Mouse (Mus musculus) C2C12 (cell line): ENCODE measurements at regions not wholly inside any gene's neighbourhood (a gene's known extent, or its start where the extent isn't known, plus 50 kb on each side); places are given as distances from the start of the nearest gene placed in this dataset.

Source experiments
- H3K27me3 ChIP-seq: one replicate; pipeline ENCODE4 v1.6.1; 2011; ENCODE audit not compliant: control insufficient read depth, insufficient read depth, insufficient read length
- H3K36me3 ChIP-seq: one replicate; pipeline ENCODE4 v1.6.1; 2011; ENCODE audit not compliant: control insufficient read depth, insufficient read depth
- H3K4me3 ChIP-seq: one replicate; pipeline ENCODE4 v1.5.1; 2011; ENCODE audit warnings: mild to moderate bottlenecking, control low read depth; ENCODE audit not compliant: poor library complexity, insufficient read depth, severe bottlenecking
- H3K79me2 ChIP-seq: one replicate; pipeline ENCODE4 v1.6.1; 2011; ENCODE audit not compliant: control insufficient read depth, insufficient read depth
- H3K79me3 ChIP-seq: one replicate; pipeline ENCODE4 v1.6.1; 2011; ENCODE audit warnings: low read depth, control low read depth
- H3ac ChIP-seq: one replicate; pipeline ENCODE3; 2011; ENCODE audit warnings: low read depth; ENCODE audit not compliant: control insufficient read depth, insufficient read length
- CEBPB ChIP-seq: IDR thresholded peaks from one replicate; pipeline ENCODE4 v1.6.1; 2011; ENCODE audit warnings: low read depth, mild to moderate bottlenecking, control low read depth, moderate library complexity
- CTCF ChIP-seq: IDR thresholded peaks from one replicate; pipeline ENCODE4 v1.5.1; 2011; ENCODE audit not compliant: control insufficient read depth, insufficient read depth, insufficient read length
- FOSL1 ChIP-seq: IDR thresholded peaks from one replicate; pipeline ENCODE4 v1.8.0; 2011; ENCODE audit warnings: mild to moderate bottlenecking, low read length; ENCODE audit not compliant: poor library complexity, insufficient read depth, severe bottlenecking
- MAX ChIP-seq: IDR thresholded peaks from one replicate; pipeline ENCODE4 v1.6.1; 2011; ENCODE audit warnings: mild to moderate bottlenecking, control low read depth
- MYOD1 ChIP-seq: IDR thresholded peaks from one replicate; pipeline ENCODE4 v1.6.1; 2011; ENCODE audit warnings: low read depth; ENCODE audit not compliant: control insufficient read depth, insufficient read length
- MYOG ChIP-seq: IDR thresholded peaks from one replicate; pipeline ENCODE4 v1.6.1; 2011; ENCODE audit not compliant: control insufficient read depth, insufficient read length; ENCODE audit errors: extremely low read depth
- USF1 ChIP-seq: IDR thresholded peaks from one replicate; pipeline ENCODE4 v1.6.1; 2011; ENCODE audit warnings: low read depth, mild to moderate bottlenecking, control low read depth, moderate library complexity

DNA sequence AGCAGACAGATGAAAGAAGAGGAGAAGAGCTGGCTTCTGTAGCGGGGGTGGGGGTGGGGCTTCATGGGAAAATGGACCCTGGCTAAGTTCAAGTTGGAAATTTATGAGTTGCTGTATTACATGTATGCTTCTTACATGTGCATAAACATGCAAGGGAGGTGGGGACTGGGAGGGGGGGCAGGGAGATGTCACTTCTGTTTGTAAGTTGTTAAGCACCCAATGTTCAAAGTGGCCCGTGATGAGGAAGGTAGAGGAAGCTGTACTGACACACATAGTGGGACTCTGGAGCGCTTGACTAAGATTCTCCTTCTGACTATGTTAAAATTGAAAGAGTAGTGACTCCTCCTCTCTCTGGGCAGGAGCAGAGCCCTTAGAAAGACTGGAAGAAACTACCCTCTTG lies 75.0 kb downstream of the Dad1 start:
- no peak overlapping the region for H3ac ChIP-seq
- H3K79me3 ChIP-seq = no peaks in the 10 kb centered on the region
- TF ChIP-seq FOSL1 = no peak
- no peak for TF ChIP-seq USF1
- no peak for TF ChIP-seq MAX
- no peak for TF ChIP-seq MYOG
- no peak for TF ChIP-seq CTCF
- no peak for TF ChIP-seq CEBPB
- no peak for TF ChIP-seq MYOD1
- no peaks in the 10 kb centered on the region for H3K79me2 ChIP-seq
- no peaks in the 10 kb centered on the region for H3K27me3 ChIP-seq
- H3K36me3 ChIP-seq = no peaks in the 10 kb centered on the region
- no peak overlapping the region for H3K4me3 ChIP-seq

DNA sequence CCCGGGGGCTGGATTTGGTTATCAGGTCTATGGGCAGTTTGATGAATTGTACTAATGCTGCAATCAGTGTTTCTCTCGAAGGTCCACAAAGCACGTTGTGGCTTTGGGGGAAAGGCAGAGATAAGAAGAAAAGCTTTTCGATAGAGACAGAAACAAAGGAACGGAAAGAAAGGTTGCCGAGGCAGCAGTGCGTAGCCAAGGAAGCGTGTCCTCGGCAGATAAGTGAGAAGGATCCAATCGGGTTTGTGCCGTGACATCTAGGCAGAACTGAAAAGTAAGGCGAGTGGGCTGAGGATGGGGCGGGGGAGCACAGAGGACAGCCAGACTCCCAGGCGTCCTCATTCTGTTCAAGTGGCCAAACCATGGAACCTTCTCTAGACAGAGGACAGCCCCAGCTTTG lies 77.4 kb downstream of the Dad1 start:
- Histone ChIP-seq H3K4me3 (no peak overlapping the region), H3K79me2 (no peaks in the 10 kb centered on the region), H3K27me3 (no peaks in the 10 kb centered on the region), H3K36me3 (no peaks in the 10 kb centered on the region), H3ac (no peak overlapping the region), H3K79me3 (no peaks in the 10 kb centered on the region)
- no peak for TF ChIP-seq MYOD1

DNA sequence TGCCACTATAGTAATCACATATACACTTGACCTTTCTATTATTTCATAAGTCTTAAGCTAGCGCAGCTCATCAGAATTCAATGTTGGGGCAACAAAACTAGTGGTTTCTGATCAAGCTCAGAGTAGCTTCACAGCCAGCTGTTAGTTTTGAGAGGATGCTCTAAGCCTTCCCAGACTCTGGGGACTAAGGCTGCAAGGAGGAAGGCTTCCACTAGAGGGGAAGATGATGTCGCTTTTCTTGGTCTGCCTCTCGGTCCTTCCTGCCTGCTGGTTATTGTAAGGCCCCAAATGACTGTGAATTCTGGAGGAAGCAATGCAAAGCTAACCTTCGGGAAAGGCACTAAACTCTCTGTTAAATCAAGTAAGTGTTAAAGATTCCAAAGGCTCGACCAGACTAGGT lies 78.4 kb downstream of the Dad1 start:
- Histone ChIP-seq H3K4me3 (no peak overlapping the region), H3K79me3 (no peaks in the 10 kb centered on the region), H3K36me3 (no peaks in the 10 kb centered on the region), H3K27me3 (no peaks in the 10 kb centered on the region), H3K79me2 (no peaks in the 10 kb centered on the region), H3ac (no peak overlapping the region)
- TF ChIP-seq FOSL1 (no peak), CEBPB (no peak), MYOD1 (no peak), MAX (no peak), USF1 (no peak), CTCF (no peak), MYOG (no peak)

DNA sequence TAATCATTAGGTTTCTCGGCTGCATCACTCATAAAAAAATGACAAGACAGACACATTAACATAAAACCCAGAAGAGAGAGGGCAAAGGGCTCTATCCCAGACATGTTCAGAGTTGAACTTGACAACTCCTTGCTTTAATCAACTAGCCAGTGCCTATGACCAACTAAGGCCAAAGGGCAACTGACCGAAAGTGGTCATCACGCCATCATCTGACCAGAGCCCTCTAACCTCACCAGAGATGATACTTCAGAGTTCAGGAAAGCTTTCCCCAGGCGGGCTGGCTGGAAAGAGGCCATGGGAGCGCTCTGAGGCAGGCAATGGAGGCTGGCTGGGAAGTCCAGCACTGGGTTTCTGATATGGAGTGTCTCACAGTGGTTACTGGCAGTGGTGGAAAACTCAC lies 80.6 kb downstream of the Dad1 start:
- H3K79me3 ChIP-seq = no peaks in the 10 kb centered on the region

DNA sequence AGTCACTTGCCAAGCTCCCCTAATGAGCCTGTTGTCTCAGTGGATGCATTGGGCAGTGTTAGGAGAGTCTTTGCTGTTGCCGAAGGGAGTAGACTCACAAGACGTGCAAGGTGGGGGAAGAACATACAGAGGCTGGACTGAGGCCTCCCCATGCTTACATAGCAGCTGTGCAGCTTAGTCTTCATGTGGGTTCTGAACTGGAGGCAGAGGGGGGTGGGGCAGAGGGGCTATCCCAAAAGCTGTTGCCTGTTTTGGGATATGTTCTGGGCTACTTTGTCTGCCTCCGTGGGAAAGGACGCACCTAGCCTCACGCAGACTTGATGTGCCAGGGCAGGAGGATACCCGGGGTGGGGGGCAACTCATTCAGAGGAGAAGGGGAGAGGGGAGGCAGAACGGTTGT lies 84.7 kb downstream of the Dad1 start:
- H3K4me3 ChIP-seq = no peak overlapping the region
- TF ChIP-seq USF1 (no peak), MAX (no peak), CEBPB (no peak), MYOD1 (no peak), CTCF (no peak), MYOG (no peak), FOSL1 (no peak)
- H3ac ChIP-seq = no peak overlapping the region
- no peaks in the 10 kb centered on the region for H3K79me2 ChIP-seq
- H3K27me3 ChIP-seq = no peaks in the 10 kb centered on the region
- no peaks in the 10 kb centered on the region for H3K79me3 ChIP-seq
- H3K36me3 ChIP-seq = no peaks in the 10 kb centered on the region

More for the DNA sequence above, 80.6 kb downstream of the Dad1 start:
- TF ChIP-seq MYOG = no peak
- no peak for TF ChIP-seq FOSL1
- TF ChIP-seq USF1 = no peak
- TF ChIP-seq MAX = no peak
- no peak for TF ChIP-seq CEBPB
- TF ChIP-seq MYOD1 = no peak
- TF ChIP-seq CTCF = no peak
- no peaks in the 10 kb centered on the region for H3K79me2 ChIP-seq
- no peaks in the 10 kb centered on the region for H3K36me3 ChIP-seq
- no peak overlapping the region for H3ac ChIP-seq
- H3K27me3 ChIP-seq = no peaks in the 10 kb centered on the region
- H3K4me3 ChIP-seq = no peak overlapping the region

DNA sequence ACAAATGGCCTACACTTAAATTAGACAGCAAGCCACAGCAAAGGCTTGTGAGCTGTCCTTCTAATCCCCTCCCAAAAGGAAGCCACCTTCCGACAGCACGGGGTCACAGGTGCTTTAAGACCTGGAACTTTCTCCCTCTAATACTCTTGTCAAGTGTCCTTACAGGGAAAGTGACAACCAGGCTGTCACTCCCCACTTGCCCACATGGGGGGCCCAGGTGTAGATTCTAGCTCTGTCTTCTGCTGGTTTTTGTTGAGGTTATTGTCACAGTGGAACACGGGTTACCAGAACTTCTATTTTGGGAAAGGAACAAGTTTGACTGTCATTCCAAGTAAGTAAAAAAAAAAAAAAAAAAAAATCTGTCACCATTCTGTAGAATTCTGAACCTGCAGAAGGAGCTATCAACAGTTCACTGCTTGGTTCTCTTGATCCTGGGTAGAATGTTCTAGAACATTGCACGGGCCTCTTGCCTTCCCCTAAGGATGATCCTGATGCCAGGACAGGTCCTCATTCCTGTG lies 85.4 kb downstream of the Dad1 start:
- no peak overlapping the region for H3ac ChIP-seq
- TF ChIP-seq MYOG (no peak), MYOD1 (no peak), CEBPB (no peak), USF1 (no peak), FOSL1 (no peak), CTCF (no peak), MAX (no peak)
- no peaks in the 10 kb centered on the region for H3K79me3 ChIP-seq
- H3K36me3 ChIP-seq = no peaks in the 10 kb centered on the region
- H3K4me3 ChIP-seq = no peak overlapping the region
- H3K79me2 ChIP-seq = no peaks in the 10 kb centered on the region
- no peaks in the 10 kb centered on the region for H3K27me3 ChIP-seq
